Mouse (Mus musculus) cerebellum, adult 11 months (tissue): Measurements from ENCODE around the gene Cyfip2.

ENCODE experiments used
- DNase-seq: peaks from one replicate; pipeline ENCODE4 v3.0.0; 2022

The Cyfip2 gene

GRCm38 (mm10) chr11:46176155-46176554, 136.5 kb downstream of the Cyfip2 start:
- no peak for DNase-seq

DNA sequence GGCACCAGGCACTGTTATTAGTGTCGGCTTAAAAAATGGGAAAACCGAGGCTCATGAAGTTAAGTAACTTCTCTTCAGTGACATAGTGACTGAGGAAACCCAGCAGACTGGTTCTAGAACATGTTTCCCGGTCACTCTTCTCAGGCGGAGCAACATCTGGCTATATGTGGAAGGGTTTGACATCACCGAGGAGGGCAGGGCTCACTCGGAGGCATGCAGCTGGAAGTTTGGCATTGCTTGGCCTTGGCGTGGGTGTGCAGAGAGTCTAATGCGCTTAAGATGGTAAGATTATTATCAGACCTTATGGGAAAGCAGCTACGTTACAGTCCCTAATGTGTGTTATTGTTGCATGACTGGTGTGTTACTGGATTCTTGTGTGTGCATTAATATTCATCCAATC, 140.5 kb downstream of the Cyfip2 start:
- no peak for DNase-seq

DNA sequence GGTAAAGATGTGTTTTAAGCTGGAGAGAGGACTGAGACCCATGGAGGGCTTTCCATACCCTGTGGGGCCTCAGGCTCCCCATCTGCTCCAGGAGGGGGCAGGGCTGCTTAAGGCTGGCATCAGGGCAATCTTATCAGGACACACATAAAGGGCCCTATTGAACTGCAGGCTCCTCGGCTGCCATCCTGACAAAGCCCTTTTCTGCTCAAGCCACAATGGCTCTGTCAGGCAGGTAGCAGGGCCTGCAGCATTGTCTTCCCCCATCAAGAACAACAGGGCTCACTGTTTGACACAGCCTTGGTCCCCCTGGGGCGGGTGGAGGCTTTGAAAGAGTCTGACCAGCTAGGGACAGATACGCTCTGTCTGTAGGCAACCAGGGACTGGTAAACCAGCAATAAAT, 142.8 kb downstream of the Cyfip2 start:
- DNase-seq: no peak

DNA sequence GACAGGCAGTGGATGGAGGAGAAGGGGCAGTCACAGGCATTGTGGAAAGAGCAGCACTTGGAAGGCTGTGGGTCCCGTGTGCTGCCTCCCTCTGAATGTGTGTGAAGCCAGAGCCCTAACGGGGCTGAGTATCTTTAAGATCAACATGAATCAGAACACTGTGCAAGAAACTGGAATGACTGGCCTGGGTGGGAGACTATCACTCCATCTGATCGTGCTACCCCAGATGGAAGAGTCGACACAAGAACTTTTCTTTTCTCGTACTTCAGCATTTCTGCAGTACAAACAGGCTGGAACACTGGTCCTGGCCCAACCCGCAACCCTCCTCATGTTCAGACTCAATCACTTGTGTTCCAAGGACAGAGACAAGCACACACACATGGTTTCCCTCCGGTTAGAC, 144.2 kb downstream of the Cyfip2 start:
- DNase-seq: no peak

DNA sequence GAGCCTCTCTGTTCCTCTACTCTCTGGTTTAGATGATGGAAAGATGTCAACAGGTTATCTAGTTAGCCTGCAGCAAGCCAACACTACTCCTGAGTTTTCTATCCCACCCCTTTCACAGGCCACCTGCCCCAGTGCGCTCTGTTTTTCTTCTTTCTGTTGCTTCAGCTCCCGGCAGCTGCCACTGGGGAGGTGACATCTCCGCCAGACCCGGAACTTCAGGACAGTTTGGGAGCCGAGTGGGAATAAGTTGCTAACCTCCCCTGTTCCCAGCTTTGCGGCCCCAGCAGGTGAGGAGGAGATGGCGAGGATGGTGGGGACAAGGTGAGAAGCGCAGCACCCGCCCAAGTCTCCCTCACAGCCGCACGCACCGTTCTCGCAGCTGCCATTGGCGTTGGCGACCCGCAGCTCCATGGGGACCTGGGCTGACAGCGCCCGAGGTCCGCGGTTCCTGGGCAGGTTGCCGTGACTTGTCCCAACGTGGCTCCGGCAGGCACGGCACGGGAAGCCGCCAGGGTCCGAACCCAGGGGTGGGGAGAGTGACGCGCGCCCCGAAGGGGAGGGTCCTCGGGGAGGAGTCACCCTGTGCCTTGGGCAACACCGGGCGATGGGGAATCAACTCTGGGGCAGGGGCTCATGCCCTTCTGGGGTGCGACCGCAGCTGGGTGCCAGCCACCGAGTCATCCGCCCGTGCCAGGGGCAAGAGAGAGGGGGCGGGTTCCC, 146.6 kb downstream of the Cyfip2 start, which contains the start of gene Nipal4:
Nipal4 (minus strand) TSS at position 643 of the 720 bp plus-strand sequence.
- no peak for DNase-seq

DNA sequence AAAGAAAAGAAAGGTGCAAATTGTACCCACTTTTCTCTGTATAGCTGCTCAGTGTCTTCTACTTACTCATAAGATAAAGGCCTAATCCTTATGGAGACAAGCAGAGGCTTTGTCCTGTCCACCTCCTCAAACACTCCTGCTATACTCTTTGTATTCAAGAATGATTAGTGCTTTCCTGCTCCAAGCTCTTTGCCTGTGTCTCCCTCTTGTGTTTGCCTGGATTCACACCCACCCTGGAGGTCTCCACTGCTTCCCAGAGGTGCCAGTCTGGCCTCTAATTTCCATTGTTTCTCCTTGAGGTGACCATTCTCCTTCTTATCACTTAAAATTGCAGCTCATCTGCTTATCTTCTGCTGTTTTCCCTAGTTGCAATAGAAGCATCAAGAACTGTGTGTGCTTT, 155.2 kb downstream of the Cyfip2 start:
- DNase-seq: no peak

- no peak for DNase-seq
Observed at GRCm38 (mm10) chr11:46156945-46157344, 155.7 kb downstream of the Cyfip2 start.

DNA sequence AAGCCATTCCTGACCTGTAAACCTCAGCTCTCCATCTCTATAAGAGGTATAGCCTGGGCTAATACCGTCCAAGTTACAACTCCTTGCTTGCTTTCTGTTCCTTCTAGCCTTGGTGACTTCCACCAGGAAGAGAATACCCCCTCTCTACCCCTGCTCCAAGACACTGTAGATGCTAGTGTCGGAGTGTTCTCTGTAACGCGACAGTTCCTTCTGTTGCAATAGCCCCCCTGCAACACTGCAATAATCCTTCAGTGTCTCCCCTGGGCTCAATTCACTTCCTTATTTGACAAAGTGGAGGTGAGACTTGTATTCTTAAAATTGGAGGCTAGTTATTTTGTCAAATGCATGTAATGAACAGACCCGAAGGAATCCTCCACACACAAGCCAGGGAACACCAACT, 166.0 kb downstream of the Cyfip2 start:
- no peak for DNase-seq

DNA sequence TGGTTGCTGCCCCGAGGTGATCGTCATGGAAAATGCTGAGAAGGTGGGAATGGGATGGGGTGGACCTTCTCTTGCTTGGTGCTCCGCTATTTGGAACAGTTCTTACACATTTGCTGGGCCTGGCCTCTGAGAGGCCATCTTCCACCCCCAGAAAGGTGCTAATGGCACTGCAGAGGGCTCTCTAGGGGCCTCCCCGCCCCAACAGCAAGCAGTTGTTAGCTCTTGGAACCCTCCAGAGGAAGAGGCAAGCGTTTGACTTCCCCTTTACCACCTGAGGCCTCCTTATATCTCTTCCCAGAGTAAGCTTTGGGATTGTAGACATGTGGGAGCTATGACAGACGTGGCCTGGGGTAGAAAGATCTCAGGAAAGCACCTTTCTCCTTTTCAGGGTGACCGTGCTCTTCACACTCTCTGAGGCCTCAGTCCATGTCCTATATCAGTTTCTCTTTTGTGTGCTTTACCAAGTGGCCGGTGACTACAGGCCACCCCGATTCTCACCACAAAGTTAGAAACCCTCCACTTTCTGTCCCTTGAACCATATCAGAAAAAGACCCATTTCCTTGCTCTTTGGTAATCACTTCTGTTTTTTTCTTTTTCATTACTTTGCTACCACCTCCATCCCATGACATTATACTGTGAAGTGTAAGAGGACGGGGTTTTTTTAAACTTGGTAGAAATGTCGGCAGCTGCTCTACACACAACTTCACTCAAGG, 167.3 kb downstream of the Cyfip2 start:
- no peak for DNase-seq
